Mouse (Mus musculus): Measurements from ENCODE around the gene Lgals4. TPM values are rescaled to one million over a fixed set of nuclear protein-coding genes. Genes with fewer than 3 reads are reported as not detected.

The Lgals4 gene
- polyA plus RNA-seq, 1 experiment from 2014 or later, result 8.2 TPM

- Histone ChIP-seq H3K27me3 (peaks cover 36% of the 10 kb centered on the region; the same call in 1 of the 2 replicates), H3K9ac (no peak overlapping the region), H3K4me2 (no peak overlapping the region), H3K4me1 (replicated peaks) (peaks cover 21% of the 10 kb centered on the region), H3K9me3 (replicated peaks) (no peaks in the 10 kb centered on the region), H3K4me3 (no peak overlapping the region), H3K36me3 (peaks cover 9% of the 10 kb centered on the region), H3K27ac (no peak overlapping the region)
- 28% methylated on average over 14 of the region's 14 CpGs for WGBS
- ATAC-seq (replicated peaks; ENCODE audit: insufficient number of reproducible peaks, insufficient read depth, low FRiP score, low read depth), result no peak
These were observed 52.8 kb downstream of the Lgals4 start for GRCm38 (mm10) chr7:28886486-28886885.

GRCm38 (mm10) chr7:28888701-28889161, 55.1 kb downstream of the Lgals4 start:
- ATAC-seq (replicated peaks; ENCODE audit: insufficient number of reproducible peaks, insufficient read depth, low FRiP score, low read depth), result no peak
- Histone ChIP-seq H3K27ac (no peak overlapping the region), H3K4me1 (replicated peaks) (peaks cover 23% of the 10 kb centered on the region), H3K36me3 (peaks cover 29% of the 10 kb centered on the region), H3K9ac (peak overlapping the region; percentile 23; the same call in 1 of the 2 replicates), H3K4me3 (peak overlapping the region; percentile 38), H3K27me3 (peaks cover 36% of the 10 kb centered on the region; the same call in 1 of the 2 replicates), H3K4me2 (peak overlapping the region; percentile 63), H3K9me3 (replicated peaks) (no peaks in the 10 kb centered on the region)
- WGBS, result 4% methylated on average over 27 of the region's 27 CpGs

Other genes with a start within 250 kb of the Lgals4 start
- 17.9 and 25.6 TPM in 2 replicates for gene Samd4b, start 235.7 kb upstream of the Lgals4 start, polyA plus RNA-seq (2015; fragmentation: Nextera tagmentation; extraction: Ambion mirVana)
- gene Pak4, start 235.7 kb upstream of the Lgals4 start, polyA plus RNA-seq (2015; fragmentation: Nextera tagmentation; extraction: Ambion mirVana), result 23.3 and 32.3 TPM in 2 replicates
- gene Acp7, start 202.5 kb upstream of the Lgals4 start, polyA plus RNA-seq (2015; fragmentation: Nextera tagmentation; extraction: Ambion mirVana), result not detected in 2 replicates
- 3.4 and 3.9 TPM in 2 replicates for gene Fbxo27, start 141.0 kb upstream of the Lgals4 start, polyA plus RNA-seq (2015; fragmentation: Nextera tagmentation; extraction: Ambion mirVana)
- 7.7 and 9.7 TPM in 2 replicates for gene Fbxo17, start 117.0 kb upstream of the Lgals4 start, polyA plus RNA-seq (2015; fragmentation: Nextera tagmentation; extraction: Ambion mirVana)
- 102 and 109 TPM in 2 replicates for gene Mrps12, start 92.0 kb upstream of the Lgals4 start, polyA plus RNA-seq (2015; fragmentation: Nextera tagmentation; extraction: Ambion mirVana)
- 16.8 and 20.6 TPM in 2 replicates for gene Sars2, start 91.9 kb upstream of the Lgals4 start, polyA plus RNA-seq (2015; fragmentation: Nextera tagmentation; extraction: Ambion mirVana)
- gene Ccer2, start 77.7 kb upstream of the Lgals4 start, polyA plus RNA-seq (2015; fragmentation: Nextera tagmentation; extraction: Ambion mirVana), result not detected in 2 replicates
- gene Sirt2, start 67.1 kb upstream of the Lgals4 start, polyA plus RNA-seq (2015; fragmentation: Nextera tagmentation; extraction: Ambion mirVana), result 50.3 and 58.4 TPM in 2 replicates
- gene Nfkbib, start 66.3 kb upstream of the Lgals4 start, polyA plus RNA-seq (2015; fragmentation: Nextera tagmentation; extraction: Ambion mirVana), result 26.6 and 35.8 TPM in 2 replicates
- 2.8 and 7.3 TPM in 2 replicates for gene Rinl, start 44.9 kb upstream of the Lgals4 start, polyA plus RNA-seq (2015; fragmentation: Nextera tagmentation; extraction: Ambion mirVana)
- 152 and 158 TPM in 2 replicates for gene Hnrnpl, start 25.3 kb upstream of the Lgals4 start, polyA plus RNA-seq (2015; fragmentation: Nextera tagmentation; extraction: Ambion mirVana)
- 224 and 234 TPM in 2 replicates for gene Ech1, start 8.6 kb upstream of the Lgals4 start, polyA plus RNA-seq (2015; fragmentation: Nextera tagmentation; extraction: Ambion mirVana)
- gene Lgals7, start 30.0 kb downstream of the Lgals4 start, polyA plus RNA-seq (2015; fragmentation: Nextera tagmentation; extraction: Ambion mirVana), result 1.7 and 2.7 TPM in 2 replicates
- gene Capn12, start 47.6 kb downstream of the Lgals4 start, polyA plus RNA-seq (2015; fragmentation: Nextera tagmentation; extraction: Ambion mirVana), result 0.33 and 0.42 TPM in 2 replicates
- 236 and 281 TPM in 2 replicates for gene Actn4, start 128.5 kb downstream of the Lgals4 start, polyA plus RNA-seq (2015; fragmentation: Nextera tagmentation; extraction: Ambion mirVana)
- 239 and 261 TPM in 2 replicates for gene Eif3k, start 148.0 kb downstream of the Lgals4 start, polyA plus RNA-seq (2015; fragmentation: Nextera tagmentation; extraction: Ambion mirVana)
- 2.8 and 7.6 TPM in 2 replicates for gene Map4k1, start 148.2 kb downstream of the Lgals4 start, polyA plus RNA-seq (2015; fragmentation: Nextera tagmentation; extraction: Ambion mirVana)